Mouse (Mus musculus) MN1 (cell line): Measurements from ENCODE around the gene Rpl7a.

Source experiments
- DNase-seq: peaks from one replicate; pipeline ENCODE4 v3.0.0-alpha.2; 2016; ENCODE audit warnings: low spot score

Gene Rpl7a

DNA sequence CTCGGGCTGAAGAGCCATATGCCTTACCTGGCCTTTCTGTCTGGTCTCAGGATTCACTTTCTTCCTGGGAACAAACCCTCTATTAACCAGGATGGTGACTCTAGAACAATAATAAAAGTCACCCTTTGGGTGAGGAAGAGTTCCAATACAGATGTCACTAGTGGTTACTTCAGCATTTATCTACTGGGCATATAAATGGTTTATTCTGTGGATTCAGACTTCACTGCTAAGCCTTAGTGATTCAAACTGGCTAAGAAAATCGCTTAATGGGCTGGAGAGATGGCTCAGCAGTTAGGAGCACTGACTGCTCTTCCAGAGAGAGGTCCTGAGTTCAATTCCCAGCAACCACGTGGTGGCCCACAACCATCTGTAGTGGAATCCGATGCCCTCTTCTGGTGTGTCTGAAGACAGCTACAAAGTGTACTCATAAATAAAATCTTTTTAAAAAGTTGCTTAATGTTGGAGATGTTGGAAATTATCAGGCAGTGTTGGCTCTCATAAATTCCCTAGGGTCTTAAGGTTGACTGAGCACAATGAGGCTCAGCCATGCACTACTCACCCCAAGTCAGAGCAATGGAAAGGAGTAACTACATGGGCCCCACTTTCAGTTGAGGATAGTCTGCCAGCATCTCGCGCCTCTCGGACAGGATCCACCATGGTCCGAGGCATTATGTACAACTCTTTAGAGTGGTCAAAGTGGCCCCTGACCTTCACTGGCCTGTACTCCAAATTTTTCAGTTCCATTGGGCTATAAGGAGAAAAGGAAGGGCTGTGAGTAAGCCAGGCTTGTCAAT is 3.8 kb downstream of the Rpl7a start:
- no peak for DNase-seq

DNA sequence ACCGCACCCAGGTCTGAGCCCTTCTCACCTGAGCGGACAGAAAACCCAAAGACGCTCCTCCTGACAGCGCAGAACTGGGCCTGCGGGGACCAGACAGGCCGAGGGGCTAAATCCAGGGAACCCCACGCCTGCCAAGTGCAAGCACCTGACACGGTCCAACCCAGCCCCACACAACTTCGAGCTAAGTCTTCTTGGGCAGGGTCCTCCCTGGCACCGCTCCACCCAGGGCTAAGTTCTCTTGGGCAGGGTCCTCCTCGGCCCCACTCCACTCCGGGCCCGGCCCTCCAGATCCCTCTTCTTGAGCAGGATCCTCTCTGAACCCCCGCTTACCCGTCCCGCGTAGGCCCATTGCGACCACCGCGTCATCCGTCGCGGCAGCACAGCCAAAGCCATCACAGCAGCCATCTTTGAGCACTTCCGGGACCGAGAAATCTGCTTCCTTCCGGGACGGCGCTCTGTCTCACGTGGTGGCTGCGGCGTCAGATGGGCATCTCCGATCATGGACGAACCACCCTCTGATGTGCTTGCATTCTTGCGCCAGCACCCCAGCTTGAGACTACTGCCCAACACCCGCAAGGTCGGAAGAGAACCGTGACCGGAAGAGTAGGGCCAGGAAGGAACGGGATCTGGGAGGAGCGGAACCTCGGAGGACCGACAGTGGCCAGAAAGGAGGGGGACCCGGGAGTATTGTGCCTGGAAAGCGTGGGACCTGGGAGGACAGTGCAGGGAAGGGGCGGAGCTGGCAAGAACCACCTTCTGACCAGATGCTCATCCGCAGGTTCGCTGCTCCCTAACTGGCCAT is 5.6 kb downstream of the Rpl7a start, which contains the start of the genes Surf2 and Surf1:
Surf2 (plus strand) TSS at position 441 of the 802 bp plus-strand sequence.
Surf1 (minus strand) TSS at position 604 of the 802 bp plus-strand sequence.
- DNase-seq = peak; percentile 78

DNA sequence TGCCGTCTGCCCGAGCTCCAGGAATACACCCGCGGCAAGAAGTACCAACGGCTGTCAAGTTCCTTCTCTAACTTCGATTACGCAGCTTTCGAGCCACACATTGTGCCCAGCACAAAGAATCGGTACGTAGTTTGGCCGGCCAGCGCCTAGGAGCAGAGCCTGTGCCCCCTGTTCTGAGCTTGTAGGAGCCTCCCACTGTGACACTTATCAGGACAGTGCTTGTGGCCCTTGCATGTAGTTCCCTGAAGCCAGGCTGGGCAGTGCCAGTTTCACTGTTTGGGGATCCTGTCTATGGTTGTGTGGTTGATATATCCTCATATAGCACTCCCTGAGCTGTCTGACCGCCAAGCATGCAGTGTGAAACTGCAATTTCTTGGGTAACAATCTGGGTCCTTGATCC is 6.2 kb downstream of the Rpl7a start:
- no peak for DNase-seq

DNA sequence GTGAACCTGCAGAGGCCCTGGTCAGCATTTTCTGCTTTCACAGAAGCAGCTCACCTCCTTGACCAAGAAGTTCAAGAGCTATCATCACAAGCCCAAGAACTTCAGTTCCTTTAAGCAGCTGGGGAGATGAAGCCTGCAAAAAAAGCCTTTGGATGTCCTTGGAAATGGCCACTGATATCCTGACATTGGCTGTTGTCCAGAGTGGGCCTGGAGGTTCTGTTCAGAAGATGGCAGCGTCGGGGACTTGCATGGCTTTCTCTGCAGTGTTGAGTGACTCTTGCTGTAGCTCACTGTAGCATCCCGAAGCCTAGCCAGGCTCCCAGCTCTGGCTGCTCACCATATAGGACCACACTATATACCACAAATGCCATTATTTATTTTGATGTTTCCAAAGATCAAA is 9.1 kb downstream of the Rpl7a start:
- no peak for DNase-seq

DNA sequence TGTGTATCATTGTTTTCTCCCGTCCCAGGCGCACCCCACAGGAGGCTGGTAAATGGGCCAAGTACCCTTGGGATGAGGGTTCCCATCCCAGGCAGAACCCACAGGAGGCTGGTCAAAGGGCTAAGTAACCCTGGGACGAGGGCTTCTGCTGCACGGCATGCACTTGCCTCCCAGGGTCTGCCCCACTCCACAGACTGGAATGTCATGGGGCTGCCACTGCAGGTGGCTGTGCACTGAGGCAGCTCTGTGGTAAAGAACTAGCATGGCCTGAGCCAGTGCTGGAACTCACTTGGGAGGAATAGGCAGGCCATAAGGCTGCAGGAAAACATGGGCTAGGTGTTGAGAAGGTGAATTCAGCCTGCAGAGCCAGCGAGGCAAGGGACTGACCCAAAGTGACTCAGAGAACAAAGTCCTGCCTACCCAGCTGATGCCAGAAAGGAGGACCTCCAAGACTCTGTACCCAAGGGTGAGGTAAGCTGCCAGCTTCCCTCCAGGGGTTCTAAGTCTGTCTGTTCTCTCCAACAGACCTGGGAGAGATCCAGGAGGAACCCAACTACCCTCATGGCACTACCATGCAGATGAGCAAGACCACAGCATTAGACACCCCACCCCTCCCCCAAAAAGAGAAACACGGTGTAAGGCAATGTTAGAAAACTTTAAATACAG is 9.8 kb downstream of the Rpl7a start:
- DNase-seq = no peak

DNA sequence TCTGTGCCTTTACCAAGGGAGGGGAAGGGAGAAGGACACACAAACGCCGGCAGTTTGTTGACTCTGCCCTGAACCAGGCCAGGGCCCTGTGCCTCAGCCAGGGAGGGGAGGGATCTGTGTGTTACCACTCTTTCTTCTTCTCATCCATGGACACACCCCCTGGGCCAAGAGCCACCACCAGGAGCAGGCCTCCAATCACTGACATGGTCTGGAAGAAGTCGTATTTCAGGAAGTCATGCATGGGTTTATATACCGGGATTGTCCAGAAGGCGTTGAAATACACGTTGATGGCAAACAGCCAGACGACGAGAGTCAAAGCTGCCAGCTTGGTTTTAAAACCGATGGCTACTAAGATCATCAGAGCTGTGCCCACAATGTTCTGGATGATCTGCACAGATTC is 11.2 kb downstream of the Rpl7a start:
- peak; percentile 77 for DNase-seq

DNA sequence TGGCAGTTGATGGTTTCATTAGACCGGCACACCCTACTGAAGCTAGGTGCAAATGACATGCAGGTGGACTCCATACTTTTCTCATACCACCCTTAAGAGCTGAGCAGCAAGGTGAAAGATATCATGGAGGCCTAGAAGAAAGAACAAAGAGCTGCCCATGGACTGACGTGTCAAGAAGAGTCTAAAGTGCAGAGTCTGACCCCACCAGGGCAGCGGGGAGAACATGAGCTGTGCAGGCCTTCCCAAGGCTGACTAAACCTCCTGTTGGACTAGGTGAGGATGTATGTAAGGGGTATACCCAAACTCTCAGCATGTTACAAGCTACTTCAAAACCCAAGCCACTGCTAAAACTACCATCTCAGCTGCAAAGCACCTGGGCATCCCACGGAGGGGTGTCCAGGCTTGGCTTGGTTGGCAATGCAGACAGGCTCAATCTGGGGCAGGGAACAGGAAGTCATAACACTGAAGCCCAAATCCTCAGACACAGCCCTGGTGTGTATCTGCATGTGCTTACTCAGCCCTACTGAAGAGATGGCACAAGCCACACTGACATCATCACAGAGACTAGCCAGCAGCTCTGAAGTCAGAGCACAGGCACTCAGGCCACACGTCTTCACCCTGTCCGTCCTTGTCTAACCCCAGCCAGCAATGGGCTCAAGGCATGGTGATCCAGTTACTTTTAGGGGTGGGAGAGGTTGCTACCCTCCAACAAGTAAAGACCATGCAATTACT is 17.3 kb downstream of the Rpl7a start:
- DNase-seq = no peak

DNA sequence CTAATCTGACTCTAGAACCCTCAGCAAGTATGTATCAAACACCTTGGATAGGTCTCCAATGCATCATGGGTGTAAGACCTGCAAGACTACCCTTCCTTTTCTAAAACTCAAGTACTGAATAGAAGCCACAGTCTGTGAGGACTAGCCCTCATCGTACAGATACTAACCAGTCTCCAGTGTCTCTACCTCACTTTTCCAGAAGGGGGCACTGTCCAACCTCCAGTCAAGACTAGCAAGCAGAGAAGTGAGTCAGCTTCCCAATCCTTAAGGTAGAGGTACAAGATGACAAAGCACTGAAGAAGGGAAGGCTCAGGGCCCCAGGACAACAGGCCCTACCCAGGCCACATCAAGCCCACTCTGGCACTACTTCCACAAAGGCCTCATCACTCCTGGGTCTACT is 19.8 kb downstream of the Rpl7a start:
- DNase-seq = peak; percentile 70

DNA sequence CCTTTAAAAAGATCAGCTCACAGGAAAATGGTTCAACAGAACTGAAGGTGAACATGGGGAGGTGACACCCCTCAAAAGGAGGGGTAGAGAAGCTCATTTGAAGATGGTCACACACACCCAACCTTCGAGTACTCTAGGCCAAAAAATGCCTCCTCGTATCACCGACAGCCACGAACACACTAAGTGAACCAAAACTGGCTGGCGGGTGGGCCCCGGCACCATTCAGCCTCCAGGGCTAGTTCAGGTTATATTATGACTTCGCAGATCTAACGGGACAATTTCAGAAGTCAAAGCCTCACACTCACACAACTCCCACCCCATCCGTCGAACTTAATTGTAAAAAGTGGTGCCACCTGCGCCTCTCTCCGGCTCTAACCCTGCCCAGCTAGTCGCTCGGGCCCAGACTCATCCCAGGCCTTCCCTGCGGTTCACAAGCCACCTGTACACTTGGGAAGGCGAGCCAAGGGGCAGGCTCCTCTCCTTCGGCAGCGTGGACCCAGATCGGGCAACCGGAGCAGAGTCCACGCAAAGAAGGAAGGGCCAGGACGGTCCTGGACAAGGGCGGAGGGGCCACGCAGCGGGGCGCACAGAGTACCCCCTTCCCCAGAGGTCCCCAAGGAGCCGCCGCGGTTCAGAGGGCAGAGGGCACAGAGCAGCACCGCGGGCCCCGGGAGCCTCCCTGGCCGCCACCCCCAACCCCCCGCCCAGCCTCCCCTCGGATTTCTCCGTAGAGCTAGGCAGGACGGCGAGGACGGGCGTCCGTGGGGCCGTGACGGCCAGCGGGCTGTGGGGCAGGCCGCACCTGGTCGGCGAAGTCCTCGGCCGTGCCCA is 22.1 kb downstream of the Rpl7a start:
- peak; percentile 29 for DNase-seq

DNA sequence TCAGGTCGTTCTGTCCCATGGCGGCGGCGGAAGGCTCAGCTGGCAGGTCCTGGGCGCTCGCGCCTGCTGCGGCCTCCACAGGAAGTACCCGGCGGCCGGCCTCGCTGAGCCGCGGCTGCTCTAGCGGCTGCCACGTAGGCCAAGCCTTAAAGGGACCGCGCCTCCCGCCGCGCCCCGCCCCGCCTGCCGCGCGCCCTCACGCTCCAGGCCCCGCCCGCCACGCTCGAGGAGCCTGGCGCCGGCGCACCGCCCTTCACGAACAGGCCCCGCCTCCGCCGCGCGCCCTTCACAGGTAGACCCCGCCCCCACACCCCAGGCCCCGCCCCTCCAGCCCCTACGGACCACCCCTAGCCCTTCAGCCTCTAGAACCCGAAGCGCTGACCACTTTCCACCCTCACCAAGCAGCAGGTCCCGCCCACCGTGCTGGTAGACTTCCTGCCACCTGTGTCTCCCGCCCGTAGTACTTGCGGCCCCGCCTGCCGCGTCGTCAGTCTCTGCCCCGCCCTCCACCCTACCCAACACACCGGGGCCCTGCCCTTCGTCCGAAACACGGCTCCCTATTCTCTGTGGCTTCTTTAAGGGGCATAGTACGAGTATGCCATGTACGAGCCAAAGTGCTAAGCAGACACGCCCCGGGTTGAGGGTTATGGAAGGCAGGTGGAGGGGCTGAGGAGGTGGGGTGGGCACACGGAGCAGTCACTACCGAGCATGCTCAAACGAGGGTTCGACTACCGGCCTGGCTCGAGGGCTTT is 22.9 kb downstream of the Rpl7a start, which contains the start of the genes Surf4 and Stkld1:
Surf4 (minus strand) TSS at position 625 of the 752 bp plus-strand sequence.
Stkld1 (plus strand) TSS at position 744 of the 752 bp plus-strand sequence.
- peak; percentile 92 for DNase-seq

DNA sequence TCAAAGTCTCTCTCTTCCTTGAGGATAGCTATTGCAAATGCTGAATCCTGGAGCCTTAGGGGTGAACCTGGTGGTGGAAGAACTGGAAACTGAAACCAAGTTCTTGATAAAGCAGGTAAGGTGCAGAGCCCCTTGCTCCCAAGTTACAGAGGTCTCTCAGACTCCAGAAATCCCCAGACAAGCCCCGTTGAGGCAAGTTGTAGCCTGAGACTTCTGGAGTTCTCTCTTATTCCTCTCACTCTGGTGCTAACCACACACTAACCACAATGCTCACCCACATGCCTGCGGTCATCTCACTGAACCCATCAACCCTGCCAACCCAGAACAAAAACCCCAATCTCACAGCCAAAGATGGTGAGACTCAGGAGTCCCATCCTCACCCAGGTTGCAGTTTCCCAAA is 24.7 kb downstream of the Rpl7a start:
- DNase-seq = no peak

DNA sequence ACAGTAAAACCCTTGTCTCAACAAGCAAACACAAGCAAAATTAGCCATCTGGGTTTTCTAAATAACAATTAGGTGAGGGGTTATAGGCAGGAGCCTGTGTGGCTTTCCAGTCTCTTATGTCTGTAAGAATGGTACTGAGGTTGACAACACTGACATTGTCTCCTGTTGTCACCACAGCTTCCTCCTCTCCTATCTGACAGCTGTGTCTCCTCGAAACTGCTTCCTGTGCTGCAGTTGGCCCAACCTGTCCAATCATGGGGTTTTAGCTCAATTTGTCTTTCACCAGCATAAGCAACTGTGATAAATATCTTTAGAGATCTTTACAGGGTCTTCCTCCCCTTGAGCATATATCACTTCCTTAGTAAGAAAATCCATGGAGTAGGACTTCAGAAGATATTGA is 25.9 kb downstream of the Rpl7a start:
- no peak for DNase-seq

DNA sequence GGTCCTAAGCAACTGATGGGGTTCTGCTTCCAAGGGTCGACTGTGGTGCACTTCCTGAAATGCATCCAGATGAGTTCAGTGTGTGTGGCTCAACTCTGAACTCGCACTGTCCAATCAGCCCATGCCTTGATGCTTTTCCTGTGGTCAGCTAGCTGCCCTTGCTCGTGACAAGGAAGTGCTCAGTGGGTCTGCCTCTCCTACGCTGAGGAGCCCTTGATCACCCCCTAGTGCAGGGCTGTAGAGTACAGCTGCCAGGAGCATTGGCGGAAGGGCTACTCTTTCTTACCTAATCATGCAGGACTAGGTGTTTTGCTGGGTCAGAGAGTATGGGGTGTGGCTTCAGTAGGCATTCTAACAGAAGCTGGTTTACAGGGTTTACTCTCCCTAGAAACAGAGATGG is 31.0 kb downstream of the Rpl7a start:
- no peak for DNase-seq

DNA sequence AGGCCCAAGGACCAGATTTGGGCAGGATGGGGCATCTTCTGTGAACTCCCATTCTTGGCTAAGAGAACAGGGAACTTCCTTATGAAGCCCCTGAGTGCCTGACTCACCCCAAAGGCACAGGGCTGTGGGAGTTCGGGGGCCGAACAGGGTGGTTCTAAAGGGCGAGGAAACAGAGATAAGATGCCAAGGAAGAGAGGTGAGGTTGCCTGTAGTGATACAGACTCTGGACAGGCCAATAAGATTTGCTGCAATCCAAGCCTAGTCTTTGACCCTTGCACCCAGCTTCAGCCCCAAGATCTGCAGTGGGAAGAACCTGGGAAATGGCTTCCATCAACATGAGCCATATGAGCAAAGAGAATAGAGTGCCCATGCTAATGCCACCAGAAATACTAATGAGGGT is 32.7 kb downstream of the Rpl7a start:
- no peak for DNase-seq

DNA sequence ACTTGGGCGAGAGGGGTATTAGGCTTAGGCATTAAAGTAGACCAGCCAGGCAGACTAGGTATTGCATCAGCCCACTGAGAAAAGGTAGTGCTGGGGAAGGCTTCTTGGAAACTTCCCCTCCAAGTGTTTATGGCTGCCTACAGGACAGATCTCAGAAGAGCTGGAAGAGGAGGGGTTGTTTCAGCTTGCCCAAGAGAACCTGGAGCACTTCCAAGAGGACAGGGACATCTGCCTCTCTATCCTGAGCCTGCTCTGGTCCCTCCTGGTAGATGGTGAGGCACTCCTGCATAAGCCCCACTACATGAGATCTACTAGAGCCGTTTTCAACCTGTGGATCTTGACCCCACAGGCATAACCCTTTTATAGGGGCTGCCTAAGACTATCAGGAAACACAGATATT is 39.8 kb downstream of the Rpl7a start:
- DNase-seq = no peak

DNA sequence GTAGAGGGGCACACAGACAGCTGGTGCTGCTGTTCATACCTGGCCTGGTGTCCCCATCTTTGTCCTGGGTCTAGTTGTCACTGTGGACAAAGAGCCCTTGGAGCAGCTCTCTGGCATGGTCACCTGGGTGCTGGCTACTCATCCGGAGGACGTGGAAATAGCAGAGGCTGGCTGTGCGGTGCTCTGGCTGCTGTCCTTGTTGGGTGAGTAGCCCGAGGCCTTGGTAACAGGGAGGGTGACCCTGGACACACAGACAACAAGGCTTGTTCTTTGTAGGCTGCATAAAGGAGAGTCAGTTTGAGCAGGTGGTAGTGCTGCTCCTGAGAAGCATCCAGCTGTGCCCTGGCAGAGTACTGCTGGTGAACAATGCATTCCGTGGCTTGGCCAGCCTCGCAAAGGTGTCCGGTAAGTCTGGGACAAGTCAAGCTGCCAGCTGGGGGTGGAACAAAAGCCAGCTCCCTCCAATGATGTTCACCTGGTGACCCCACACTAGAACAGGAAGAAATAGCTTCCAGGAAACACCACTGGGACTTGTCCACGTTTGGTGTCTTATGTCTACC is 40.9 kb downstream of the Rpl7a start:
- no peak for DNase-seq

DNA sequence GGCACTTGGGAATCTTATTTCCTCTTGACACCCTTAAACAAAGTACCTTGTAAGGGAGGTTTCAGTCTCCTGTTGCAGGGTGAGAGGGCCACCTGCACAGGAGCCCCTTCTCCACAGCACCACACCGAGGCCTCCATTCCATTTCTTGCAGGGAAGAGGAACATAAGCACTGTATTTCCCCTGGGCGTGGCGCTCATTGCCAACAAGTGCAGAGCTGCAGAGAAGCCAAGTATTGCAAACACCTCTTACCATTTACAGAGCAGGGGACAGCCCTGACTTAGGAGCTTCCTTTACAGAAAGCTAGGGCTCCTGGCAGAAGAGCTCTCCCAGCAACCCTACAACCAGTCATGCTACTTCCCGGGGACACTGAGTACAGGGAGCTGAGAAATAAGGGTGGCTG is 41.6 kb downstream of the Rpl7a start:
- DNase-seq = no peak

DNA sequence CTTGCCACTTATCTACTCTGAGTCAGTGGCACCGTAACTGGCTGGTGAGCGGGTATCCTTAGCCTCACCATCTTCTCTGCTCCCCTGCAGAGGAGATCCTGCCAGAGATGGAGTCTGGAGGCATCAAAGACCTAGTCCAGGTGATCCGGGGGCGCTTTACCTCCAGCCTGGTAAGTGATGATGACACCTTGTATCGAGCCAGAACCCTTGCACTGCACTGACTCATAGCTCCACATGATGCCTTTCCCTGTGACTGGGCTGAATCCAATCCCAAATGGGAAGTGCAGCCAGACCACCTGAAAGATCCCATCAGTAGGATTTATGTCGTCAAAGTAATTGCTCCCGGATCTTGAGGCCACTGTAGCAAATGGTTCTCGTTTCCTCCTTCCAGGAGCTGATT is 42.3 kb downstream of the Rpl7a start:
- DNase-seq = no peak

DNA sequence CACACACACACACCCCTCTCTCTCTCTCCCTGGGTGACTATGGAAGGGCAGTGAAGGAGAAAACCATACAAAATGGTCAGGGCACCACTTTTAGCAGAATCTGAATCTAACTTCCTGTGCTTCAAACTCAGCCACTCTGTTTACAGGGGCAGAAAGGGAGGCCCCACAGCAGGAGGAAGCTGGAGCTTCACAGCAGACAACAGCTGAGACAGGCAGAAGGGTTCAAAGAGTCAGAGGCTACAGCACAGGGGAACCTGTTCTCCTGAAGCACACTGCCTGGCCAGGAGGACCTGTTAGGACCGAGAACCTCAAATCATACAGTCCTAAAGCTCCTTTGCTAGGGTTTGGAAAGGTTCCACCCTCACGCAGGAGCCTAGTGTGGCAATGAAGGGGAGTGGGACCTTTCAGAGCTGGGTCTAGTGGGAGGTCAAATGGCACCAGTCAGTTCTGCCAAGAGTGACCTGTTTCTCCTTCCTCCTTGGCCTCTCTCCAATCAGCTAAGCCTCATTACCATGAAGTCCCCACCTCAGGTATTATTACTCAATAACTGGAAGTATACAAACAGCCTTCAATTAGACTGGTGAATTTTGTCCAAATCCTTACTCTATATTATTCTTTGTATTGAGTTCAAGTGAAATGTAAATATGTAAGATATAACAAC is 44.3 kb downstream of the Rpl7a start:
- DNase-seq = no peak
